Mouse (Mus musculus): ENCODE measurements around the gene Epas1. TPM values are rescaled to one million over a fixed set of nuclear protein-coding genes. Genes with fewer than 3 reads are reported as not detected.

The Epas1 gene
- total RNA-seq, 2 experiments from 2014 or later = 80.4 to 85.4 TPM

Other genes with a start within 250 kb of the Epas1 start
- not detected for gene Gm10309, start 248.5 kb upstream of the Epas1 start, total RNA-seq (2021)
- gene Tmem247, start 163.6 kb downstream of the Epas1 start, total RNA-seq (2021) = not detected
- gene Atp6v1e2, start 194.2 kb downstream of the Epas1 start, total RNA-seq (2021) = not detected
- 10 to 100 TPM; 37.8 to 46.2 TPM for gene Rhoq, start 209.4 kb downstream of the Epas1 start, total RNA-seq (2021)